Mouse (Mus musculus) liver, embryonic 11.5 days (tissue): ENCODE measurements around the gene Gm11011. TPM values are rescaled to one million over a fixed set of nuclear protein-coding genes. Genes with fewer than 3 reads are reported as not detected.

Experiments used
- ATAC-seq: fragments of 200-750 bp; cut with Nextera tagmentation; replicated peaks from 2 replicates; pipeline ENCODE4 v1.8.0; 2017; ENCODE audit warnings: moderate number of reproducible peaks, mild to moderate bottlenecking, moderate TSS enrichment, moderate library complexity; ENCODE audit not compliant: low FRiP score
- DNase-seq: peaks from one replicate; pipeline ENCODE4 v3.0.0-alpha.2; 2017; ENCODE audit warnings: low spot score
- H3K27ac ChIP-seq: fragments of 300-500 bp; sonication (generic); 2 replicates; pipeline ENCODE4 v1.5.1; 2014; ENCODE audit warnings: mild to moderate bottlenecking, low read depth, low read length, control low read depth
- H3K27me3 ChIP-seq: fragments of 300-500 bp; sonication (generic); replicated peaks from 2 replicates; pipeline ENCODE4 v1.6.1; 2014; ENCODE audit warnings: low read length, mixed read lengths; ENCODE audit not compliant: control insufficient read depth, insufficient read depth
- H3K36me3 ChIP-seq: fragments of 300-500 bp; sonication (generic); 2 replicates; pipeline ENCODE4 v1.6.1; 2014; ENCODE audit warnings: mild to moderate bottlenecking, low read length, moderate library complexity, mixed read lengths; ENCODE audit not compliant: control insufficient read depth, insufficient read depth
- H3K4me1 ChIP-seq: fragments of 300-500 bp; sonication (generic); replicated peaks from 2 replicates; pipeline ENCODE4 v1.6.1; 2014; ENCODE audit warnings: low read length, mixed read lengths; ENCODE audit not compliant: control insufficient read depth, insufficient read depth
- H3K4me2 ChIP-seq: fragments of 300-500 bp; sonication (generic); 2 replicates; pipeline ENCODE4 v1.6.1; 2014; ENCODE audit warnings: mild to moderate bottlenecking, control low read depth, moderate library complexity
- H3K4me3 ChIP-seq: fragments of 300-500 bp; sonication (generic); 2 replicates; pipeline ENCODE4 v1.5.1; 2014; ENCODE audit warnings: low read depth, low read length, control low read depth
- H3K9ac ChIP-seq: fragments of 300-500 bp; sonication (generic); 2 replicates; pipeline ENCODE4 v1.6.1; 2014; ENCODE audit warnings: low read depth, low read length, control low read depth
- H3K9me3 ChIP-seq: fragments of 300-500 bp; sonication (generic); 2 replicates; pipeline ENCODE4 v1.6.1; 2016; ENCODE audit warnings: low read length, inconsistent platforms, mixed read lengths; ENCODE audit not compliant: control insufficient read depth
- WGBS: fragments of 180-500 bp; shearing (Covaris S2); extraction: QIAGEN DNeasy Blood & Tissue Kit; methylation state at CpG from one replicate; pipeline ENCODE4 v1.1.7; 2014; 5-methylcytosine and 5-hydroxymethylcytosine counted together
- polyA plus RNA-seq: library from polyadenylated mRNA; unstranded; fragments of >200 nt; fragmentation: Nextera tagmentation; extraction: Ambion mirVana; gene quantifications from 2 replicates; pipeline ENCODE4 v1.2.1, GENCODE M21; 2014

The Gm11011 gene
- polyA plus RNA-seq, 1 experiment from 2014 or later: not detected

DNA sequence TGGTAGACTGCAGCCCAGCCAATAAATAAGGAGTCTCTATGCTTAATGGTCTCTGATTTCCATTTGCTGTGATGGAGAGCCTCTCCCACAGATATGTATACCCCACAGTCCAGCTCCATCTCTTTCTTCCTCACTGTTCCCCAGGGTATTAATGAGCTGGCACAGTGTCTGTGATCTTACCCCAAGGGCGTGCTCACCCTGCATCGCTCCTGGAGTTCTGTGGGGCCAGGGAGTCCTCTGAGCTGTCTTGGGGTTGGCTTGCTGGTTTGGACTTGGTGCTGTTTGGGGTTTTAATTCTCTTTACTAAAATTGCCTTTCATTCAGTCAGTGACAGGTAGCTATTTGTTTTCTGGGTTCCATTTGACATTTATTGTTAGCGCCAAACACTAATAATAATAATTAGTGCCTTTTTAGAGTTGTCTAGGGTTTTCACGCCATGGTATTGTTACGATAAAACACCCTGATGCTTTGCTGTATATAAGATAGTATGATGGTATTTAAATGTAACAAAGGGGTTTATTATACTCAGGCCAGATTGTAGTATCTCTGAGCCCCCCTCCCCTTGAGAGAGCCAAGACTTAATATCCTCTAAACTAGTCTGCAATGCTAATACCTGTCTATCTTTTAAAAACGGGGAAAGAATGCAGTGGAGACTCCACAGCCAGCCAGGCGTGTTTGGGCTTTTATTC lies 9.9 kb downstream of the Gm11011 start:
- no peak for DNase-seq

GRCm38 (mm10) chr2:169570063-169570462 lies 17.5 kb downstream of the Gm11011 start:
- Histone ChIP-seq H3K27me3 (no peaks in the 10 kb centered on the region), H3K9me3 (no peaks in the 10 kb centered on the region), H3K36me3 (no peaks in the 10 kb centered on the region), H3K4me2 (no peak overlapping the region), H3K4me1 (no peaks in the 10 kb centered on the region), H3K27ac (no peak overlapping the region), H3K9ac (no peak overlapping the region), H3K4me3 (no peak overlapping the region)
- no peak for DNase-seq
- WGBS: 75% methylated on average over 10 of the region's 10 CpGs
- no peak for ATAC-seq

More for the DNA sequence above, 9.9 kb downstream of the Gm11011 start:
- Histone ChIP-seq H3K9me3 (no peaks in the 10 kb centered on the region), H3K4me3 (no peak overlapping the region), H3K4me2 (no peak overlapping the region), H3K27me3 (no peaks in the 10 kb centered on the region), H3K9ac (no peak overlapping the region), H3K36me3 (no peaks in the 10 kb centered on the region), H3K4me1 (no peaks in the 10 kb centered on the region), H3K27ac (no peak overlapping the region)
- no peak for ATAC-seq
- 72% methylated on average over 7 of the region's 7 CpGs for WGBS

GRCm38 (mm10) chr2:169566159-169566558 lies 21.4 kb downstream of the Gm11011 start:
- DNase-seq: no peak
- no peak overlapping the region for H3K27ac ChIP-seq
- H3K4me3 ChIP-seq: no peak overlapping the region
- 66% methylated on average over 4 of the region's 4 CpGs for WGBS
- H3K9me3 ChIP-seq: no peaks in the 10 kb centered on the region
- no peaks in the 10 kb centered on the region for H3K4me1 ChIP-seq
- no peak overlapping the region for H3K9ac ChIP-seq
- ATAC-seq: no peak
- H3K4me2 ChIP-seq: no peak overlapping the region
- no peaks in the 10 kb centered on the region for H3K27me3 ChIP-seq
- H3K36me3 ChIP-seq: no peaks in the 10 kb centered on the region

DNA sequence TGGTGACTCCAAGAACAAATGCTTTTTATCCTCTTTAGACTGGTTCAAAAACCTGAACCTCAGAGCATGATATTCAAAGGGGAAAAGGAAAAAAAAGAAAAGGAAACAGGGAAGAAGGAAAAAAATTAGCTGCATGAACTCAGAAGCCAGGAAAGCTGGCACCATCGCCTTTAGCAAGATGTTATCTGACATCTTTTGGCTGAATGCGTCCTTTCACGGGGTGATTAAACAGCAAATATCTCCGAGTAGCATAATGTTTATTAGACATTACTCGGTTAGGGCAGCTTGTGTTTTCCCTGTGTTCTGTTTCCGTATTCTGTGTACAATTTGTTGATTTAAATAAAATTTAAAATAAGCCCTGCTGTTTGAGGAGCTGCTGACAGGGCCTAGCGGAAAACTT lies 21.8 kb downstream of the Gm11011 start:
- Histone ChIP-seq H3K27ac (no peak overlapping the region), H3K4me3 (no peak overlapping the region), H3K9me3 (no peaks in the 10 kb centered on the region), H3K36me3 (no peaks in the 10 kb centered on the region), H3K9ac (no peak overlapping the region), H3K4me1 (no peaks in the 10 kb centered on the region), H3K4me2 (no peak overlapping the region), H3K27me3 (no peaks in the 10 kb centered on the region)
- DNase-seq (no peak), ATAC-seq (no peak)
- 77% methylated on average over 7 of the region's 7 CpGs for WGBS

DNA sequence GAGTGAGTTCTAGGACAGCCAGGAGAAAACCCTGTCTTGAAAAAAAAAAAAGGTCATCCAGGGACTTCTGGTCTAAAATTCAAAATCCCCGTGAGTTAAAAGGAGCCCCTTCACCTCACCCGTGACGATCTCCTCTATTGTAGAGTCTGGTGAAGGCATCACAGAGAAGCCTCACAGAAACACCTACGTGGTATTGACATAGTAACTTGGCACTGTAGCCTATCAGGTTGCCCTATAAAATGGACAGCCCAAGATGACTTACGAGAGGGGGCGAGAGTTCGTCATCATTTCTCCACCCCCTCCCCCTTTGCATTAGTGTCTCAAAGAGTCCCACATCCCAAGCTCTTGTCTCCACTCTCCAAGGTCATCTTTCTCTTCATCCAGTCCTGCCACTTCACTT lies 41.9 kb downstream of the Gm11011 start:
- no peaks in the 10 kb centered on the region for H3K4me1 ChIP-seq
- ATAC-seq: no peak
- WGBS: 82% methylated on average over 7 of the region's 7 CpGs
- no peaks in the 10 kb centered on the region for H3K36me3 ChIP-seq
- H3K4me2 ChIP-seq: no peak overlapping the region
- no peak overlapping the region for H3K9ac ChIP-seq
- H3K27me3 ChIP-seq: no peaks in the 10 kb centered on the region
- no peak overlapping the region for H3K4me3 ChIP-seq
- no peaks in the 10 kb centered on the region for H3K9me3 ChIP-seq
- DNase-seq: no peak
- H3K27ac ChIP-seq: no peak overlapping the region

DNA sequence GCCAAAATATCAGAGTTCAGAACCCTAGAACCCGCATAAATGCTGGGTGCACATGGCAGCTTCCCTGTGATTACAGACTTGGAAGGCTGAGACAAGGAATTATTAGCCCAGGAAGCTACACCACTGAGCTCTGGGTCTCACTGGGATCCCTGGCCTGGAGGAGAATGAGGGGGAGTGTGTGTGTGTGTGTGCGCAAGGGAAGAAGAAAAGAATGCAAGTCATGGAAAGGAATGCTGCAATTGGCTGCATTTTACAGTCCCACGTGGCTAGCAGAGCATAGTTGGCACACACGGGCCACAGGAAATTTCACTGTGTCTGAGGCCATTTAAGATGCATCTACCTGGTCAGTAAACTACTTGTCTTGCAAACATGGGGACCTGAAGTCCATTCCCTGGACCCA lies 48.6 kb downstream of the Gm11011 start:
- Histone ChIP-seq H3K36me3 (no peaks in the 10 kb centered on the region), H3K9me3 (no peaks in the 10 kb centered on the region), H3K4me1 (no peaks in the 10 kb centered on the region), H3K27me3 (no peaks in the 10 kb centered on the region), H3K9ac (no peak overlapping the region), H3K4me2 (no peak overlapping the region), H3K27ac (no peak overlapping the region), H3K4me3 (no peak overlapping the region)
- WGBS: 72% methylated on average over 4 of the region's 4 CpGs
- ATAC-seq (no peak), DNase-seq (no peak)

Other genes starting within 250 kb of the Gm11011 start
- gene Tshz2, start 45.3 kb upstream of the Gm11011 start, polyA plus RNA-seq: 4.9 and 5.4 TPM in 2 replicates